Mouse (Mus musculus) limb, embryonic 10.5 days (tissue): ENCODE measurements around the gene Rrh. TPM values are rescaled to one million over a fixed set of nuclear protein-coding genes. Genes with fewer than 3 reads are reported as not detected.

Experiments
- DNase-seq: peaks from one replicate; pipeline ENCODE4 v3.0.0-alpha.2; 2017; ENCODE audit warnings: low spot score
- H3K27ac ChIP-seq: fragments of 300-500 bp; sonication (generic); 2 replicates; pipeline ENCODE4 v1.5.1; 2016; ENCODE audit warnings: mild to moderate bottlenecking
- H3K27me3 ChIP-seq: fragments of 300-500 bp; sonication (generic); 2 replicates; pipeline ENCODE4 v1.6.1; 2016; ENCODE audit warnings: low read depth, mild to moderate bottlenecking; ENCODE audit not compliant: poor library complexity, severe bottlenecking
- H3K36me3 ChIP-seq: fragments of 300-500 bp; sonication (generic); 2 replicates; pipeline ENCODE4 v1.6.1; 2016; ENCODE audit warnings: mild to moderate bottlenecking, moderate library complexity
- H3K4me1 ChIP-seq: fragments of 300-500 bp; sonication (generic); 2 replicates; pipeline ENCODE4 v1.6.1; 2016
- H3K4me3 ChIP-seq: fragments of 300-500 bp; sonication (generic); 2 replicates; pipeline ENCODE4 v1.5.1; 2016; ENCODE audit warnings: mild to moderate bottlenecking, moderate library complexity
- H3K9me3 ChIP-seq: fragments of 300-500 bp; sonication (generic); replicated peaks from 2 replicates; pipeline ENCODE4 v1.6.1; 2016; ENCODE audit warnings: mild to moderate bottlenecking
- WGBS: fragments of 180-500 bp; shearing (Covaris S2); methylation state at CpG from one replicate; pipeline ENCODE4 v1.1.7; 2016; 5-methylcytosine and 5-hydroxymethylcytosine counted together
- polyA plus RNA-seq: library from polyadenylated mRNA; unstranded; fragments of >200 nt; fragmentation: Nextera tagmentation; extraction: Ambion mirVana; gene quantifications from 2 replicates; pipeline ENCODE4 v1.2.1, GENCODE M21; 2016

Rrh gene
- polyA plus RNA-seq, 1 experiment from 2014 or later = not detected

DNA sequence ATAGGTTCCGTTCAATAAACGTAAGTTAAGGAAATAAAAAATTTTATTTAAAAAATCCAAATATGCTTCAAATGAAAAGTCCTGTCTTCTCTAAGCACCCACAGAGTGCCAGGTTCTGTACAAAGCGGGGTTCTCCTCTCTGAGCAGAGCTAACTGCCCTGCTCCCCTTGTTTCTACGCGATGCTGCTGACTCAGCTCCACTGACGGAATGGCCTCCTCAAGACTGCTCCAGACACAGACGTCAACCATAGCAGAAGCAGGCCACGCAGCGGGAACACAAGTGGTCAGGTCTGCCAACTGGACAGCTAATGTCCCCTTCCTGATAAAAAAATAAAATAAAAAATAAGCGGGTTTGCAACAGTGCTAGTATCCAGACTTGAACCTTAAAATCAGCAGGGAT, 2.5 kb upstream of the Rrh start:
- peaks cover 83% of the 10 kb centered on the region for H3K36me3 ChIP-seq
- DNase-seq = no peak
- peaks cover 10% of the 10 kb centered on the region for H3K4me1 ChIP-seq
- no peak overlapping the region for H3K4me3 ChIP-seq
- H3K27ac ChIP-seq = no peak overlapping the region
- WGBS = 93% methylated on average over 10 of the region's 10 CpGs
- H3K27me3 ChIP-seq = no peaks in the 10 kb centered on the region
- no peaks in the 10 kb centered on the region for H3K9me3 ChIP-seq

GRCm38 (mm10) chr3:129824146-129824545, 1.8 kb upstream of the Rrh start:
- Histone ChIP-seq H3K9me3 (no peaks in the 10 kb centered on the region), H3K27ac (no peak overlapping the region), H3K27me3 (no peaks in the 10 kb centered on the region), H3K4me1 (0 out of 2 replicates have a peak, but pooled peaks cover 2% of the 10 kb centered on the region), H3K4me3 (no peak overlapping the region), H3K36me3 (peaks cover 81% of the 10 kb centered on the region)
- DNase-seq = no peak
- 97% methylated on average over 4 of the region's 4 CpGs for WGBS

- no peak overlapping the region for H3K4me3 ChIP-seq
- H3K4me1 ChIP-seq = no peaks in the 10 kb centered on the region
- 62% methylated on average over 5 of the region's 5 CpGs for WGBS
- peaks cover 78% of the 10 kb centered on the region for H3K36me3 ChIP-seq
- H3K27ac ChIP-seq = no peak overlapping the region
- no peaks in the 10 kb centered on the region for H3K9me3 ChIP-seq
- no peak for DNase-seq
- no peaks in the 10 kb centered on the region for H3K27me3 ChIP-seq
Observed at GRCm38 (mm10) chr3:129823293-129823692, 906 bp upstream of the Rrh start.

GRCm38 (mm10) chr3:129821736-129822135, 651 bp downstream of the Rrh start:
- H3K27me3 ChIP-seq = no peaks in the 10 kb centered on the region
- H3K27ac ChIP-seq = no peak overlapping the region
- no peaks in the 10 kb centered on the region for H3K4me1 ChIP-seq
- H3K4me3 ChIP-seq = no peak overlapping the region
- peaks cover 66% of the 10 kb centered on the region for H3K36me3 ChIP-seq
- DNase-seq = no peak
- H3K9me3 ChIP-seq = no peaks in the 10 kb centered on the region
- WGBS = 90% methylated on average over 8 of the region's 8 CpGs

- Histone ChIP-seq H3K27ac (no peak overlapping the region), H3K4me1 (no peaks in the 10 kb centered on the region), H3K27me3 (no peaks in the 10 kb centered on the region), H3K36me3 (peaks cover 57% of the 10 kb centered on the region), H3K9me3 (no peaks in the 10 kb centered on the region), H3K4me3 (no peak overlapping the region)
- 84% methylated on average over 9 of the region's 9 CpGs for WGBS
- DNase-seq = no peak
Observed at GRCm38 (mm10) chr3:129820847-129821246, 1.5 kb downstream of the Rrh start.

GRCm38 (mm10) chr3:129803765-129804164, 18.6 kb downstream of the Rrh start, which contains the start of gene Lrit3:
Gene Lrit3 (minus strand): TSS chr3:129804030.
- no peak for DNase-seq

GRCm38 (mm10) chr3:129799011-129799410, 23.4 kb downstream of the Rrh start:
- DNase-seq = no peak
- no peaks in the 10 kb centered on the region for H3K27me3 ChIP-seq
- WGBS = 85% methylated on average over 2 of the region's 2 CpGs
- no peaks in the 10 kb centered on the region for H3K4me1 ChIP-seq
- H3K9me3 ChIP-seq = no peaks in the 10 kb centered on the region
- H3K36me3 ChIP-seq = no peaks in the 10 kb centered on the region
- H3K4me3 ChIP-seq = no peak overlapping the region
- no peak overlapping the region for H3K27ac ChIP-seq

More at GRCm38 (mm10) chr3:129803765-129804164, 18.6 kb downstream of the Rrh start, which contains the start of gene Lrit3:
- no peaks in the 10 kb centered on the region for H3K27me3 ChIP-seq
- no peaks in the 10 kb centered on the region for H3K9me3 ChIP-seq
- H3K4me3 ChIP-seq = no peak within 1 kb of the TSS
- H3K36me3 ChIP-seq = no peaks in the 10 kb centered on the region
- H3K4me1 ChIP-seq = no peaks in the 10 kb centered on the region
- 80% methylated on average over 10 of the region's 10 CpGs for WGBS
- no peak within 1 kb of the TSS for H3K27ac ChIP-seq

GRCm38 (mm10) chr3:129798551-129798950, 23.8 kb downstream of the Rrh start:
- H3K27ac ChIP-seq = no peak overlapping the region
- no peaks in the 10 kb centered on the region for H3K36me3 ChIP-seq
- H3K27me3 ChIP-seq = no peaks in the 10 kb centered on the region
- 78% methylated on average over 11 of the region's 11 CpGs for WGBS
- H3K4me3 ChIP-seq = no peak overlapping the region
- no peak for DNase-seq
- no peaks in the 10 kb centered on the region for H3K9me3 ChIP-seq
- 0 out of 2 replicates have a peak, but pooled peaks cover under 1% of the 10 kb centered on the region for H3K4me1 ChIP-seq

- Histone ChIP-seq H3K36me3 (no peaks in the 10 kb centered on the region), H3K4me3 (no peak overlapping the region), H3K27me3 (no peaks in the 10 kb centered on the region), H3K27ac (no peak overlapping the region), H3K4me1 (peaks cover 9% of the 10 kb centered on the region; the same call in 1 of the 2 replicates), H3K9me3 (no peaks in the 10 kb centered on the region)
- no peak for DNase-seq
- WGBS = 82% methylated on average over 5 of the region's 5 CpGs
Observed at GRCm38 (mm10) chr3:129797341-129797740, 25.0 kb downstream of the Rrh start.

GRCm38 (mm10) chr3:129793801-129794200, 28.6 kb downstream of the Rrh start:
- H3K36me3 ChIP-seq = no peaks in the 10 kb centered on the region
- DNase-seq = no peak
- no peaks in the 10 kb centered on the region for H3K27me3 ChIP-seq
- peaks cover 19% of the 10 kb centered on the region for H3K4me1 ChIP-seq
- whole genome bisulfite sequencing = 90% methylated on average over 5 of the region's 5 CpGs
- no peaks in the 10 kb centered on the region for H3K9me3 ChIP-seq
- H3K4me3 ChIP-seq = no peak overlapping the region
- H3K27ac ChIP-seq = 0 out of 2 replicates have a peak overlapping the region, but pooled peaks have one; percentile 8

DNA sequence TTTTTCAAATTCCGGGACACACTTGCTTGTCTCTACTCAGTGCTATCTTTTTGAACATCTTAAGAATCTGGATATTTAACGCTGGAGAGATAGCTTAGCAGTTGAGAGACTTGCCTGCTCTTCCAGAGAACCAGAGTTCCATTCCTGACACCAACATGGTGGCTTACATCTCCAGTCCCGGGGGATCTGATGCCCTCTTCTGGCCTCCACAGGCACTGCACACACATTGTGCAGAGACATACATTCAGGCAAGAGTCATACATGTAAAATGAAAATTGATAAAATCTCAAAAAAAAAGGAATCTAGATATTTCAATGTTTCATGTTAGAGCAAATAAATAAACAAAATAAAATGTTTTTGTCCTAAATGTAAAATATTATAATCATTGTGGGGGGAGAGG, 39.6 kb downstream of the Rrh start:
- WGBS = 87% methylated on average over 3 of the region's 3 CpGs
- no peak overlapping the region for H3K27ac ChIP-seq
- no peak for DNase-seq

GRCm38 (mm10) chr3:129781435-129781834, 41.0 kb downstream of the Rrh start:
- 0 out of 2 replicates have a peak, but pooled peaks cover 5% of the 10 kb centered on the region for H3K27me3 ChIP-seq
- WGBS = 44% methylated on average over 10 of the region's 10 CpGs
- no peaks in the 10 kb centered on the region for H3K36me3 ChIP-seq
- no peaks in the 10 kb centered on the region for H3K9me3 ChIP-seq
- no peak overlapping the region for H3K4me3 ChIP-seq
- no peak overlapping the region for H3K27ac ChIP-seq
- no peaks in the 10 kb centered on the region for H3K4me1 ChIP-seq
- no peak for DNase-seq

More for the DNA sequence above, 39.6 kb downstream of the Rrh start:
- Histone ChIP-seq H3K4me3 (no peak overlapping the region), H3K9me3 (no peaks in the 10 kb centered on the region), H3K4me1 (no peaks in the 10 kb centered on the region), H3K27me3 (0 out of 2 replicates have a peak, but pooled peaks cover 5% of the 10 kb centered on the region), H3K36me3 (no peaks in the 10 kb centered on the region)

GRCm38 (mm10) chr3:129771210-129771609, 51.2 kb downstream of the Rrh start:
- Histone ChIP-seq H3K27ac (no peak overlapping the region), H3K4me1 (no peaks in the 10 kb centered on the region), H3K27me3 (no peaks in the 10 kb centered on the region), H3K4me3 (no peak overlapping the region), H3K36me3 (no peaks in the 10 kb centered on the region), H3K9me3 (no peaks in the 10 kb centered on the region)
- 83% methylated on average over 6 of the region's 6 CpGs for WGBS
- no peak for DNase-seq
